Mouse (Mus musculus) ES-Bruce4 (cell line): ENCODE data around the gene RPS10-NUDT3. TPM values are rescaled to one million over a fixed set of nuclear protein-coding genes. Genes with fewer than 3 reads are reported as not detected.
A peak's percentile ranks its signal among the peaks of the same experiment; 100 is the strongest.

Experiments used
- H3K27ac ChIP-seq: 2 replicates; pipeline ENCODE4 v1.5.1; 2012; ENCODE audit warnings: low read length, inconsistent platforms; ENCODE audit not compliant: insufficient read depth
- H3K27me3 ChIP-seq: 2 replicates; pipeline ENCODE4 v1.6.1; 2012; ENCODE audit warnings: mild to moderate bottlenecking, low read length, inconsistent platforms; ENCODE audit not compliant: control insufficient read depth, poor library complexity, insufficient read depth, severe bottlenecking
- H3K36me3 ChIP-seq: 2 replicates; pipeline ENCODE4 v1.6.1; 2012; ENCODE audit warnings: inconsistent platforms, mild to moderate bottlenecking, low read length, moderate library complexity; ENCODE audit not compliant: control insufficient read depth, poor library complexity, insufficient read depth, severe bottlenecking
- H3K4me1 ChIP-seq: one replicate; pipeline ENCODE4 v1.8.1; 2011; ENCODE audit warnings: low read length; ENCODE audit not compliant: control insufficient read depth, insufficient read depth
- H3K4me3 ChIP-seq: 2 replicates; pipeline ENCODE4 v1.5.1; 2011; ENCODE audit warnings: low read depth, mild to moderate bottlenecking, low read length
- H3K9ac ChIP-seq: 2 replicates; pipeline ENCODE4 v1.6.1; 2012; ENCODE audit warnings: low read depth, mild to moderate bottlenecking, inconsistent platforms; ENCODE audit not compliant: poor library complexity, severe bottlenecking
- H3K9me3 ChIP-seq: replicated peaks from 2 replicates; pipeline ENCODE4 v1.6.1; 2012; ENCODE audit warnings: mild to moderate bottlenecking, low read length, inconsistent platforms; ENCODE audit not compliant: control insufficient read depth, poor library complexity, insufficient read depth, severe bottlenecking
- CTCF ChIP-seq: IDR thresholded peaks from one replicate; pipeline ENCODE4 v1.8.1; 2011; ENCODE audit warnings: low read depth, low read length
- EP300 ChIP-seq: IDR thresholded peaks from 2 replicates; pipeline ENCODE4 v1.6.1; 2011; ENCODE audit warnings: low read depth, low read length; ENCODE audit not compliant: insufficient read depth
- POLR2A ChIP-seq: IDR thresholded peaks from one replicate; pipeline ENCODE4 v1.8.1; 2011; ENCODE audit warnings: low read length; ENCODE audit not compliant: insufficient read depth
- polyA plus RNA-seq: library from polyadenylated mRNA; stranded (reverse); fragments of >200 nt; gene quantifications from 2 replicates; pipeline ENCODE4 v1.2.4, GENCODE M21; 2011; ENCODE audit warnings: low read depth; ENCODE audit not compliant: missing spikeins, insufficient read depth, insufficient read length

RPS10-NUDT3 gene
- polyA plus RNA-seq: not detected in 2 replicates

DNA sequence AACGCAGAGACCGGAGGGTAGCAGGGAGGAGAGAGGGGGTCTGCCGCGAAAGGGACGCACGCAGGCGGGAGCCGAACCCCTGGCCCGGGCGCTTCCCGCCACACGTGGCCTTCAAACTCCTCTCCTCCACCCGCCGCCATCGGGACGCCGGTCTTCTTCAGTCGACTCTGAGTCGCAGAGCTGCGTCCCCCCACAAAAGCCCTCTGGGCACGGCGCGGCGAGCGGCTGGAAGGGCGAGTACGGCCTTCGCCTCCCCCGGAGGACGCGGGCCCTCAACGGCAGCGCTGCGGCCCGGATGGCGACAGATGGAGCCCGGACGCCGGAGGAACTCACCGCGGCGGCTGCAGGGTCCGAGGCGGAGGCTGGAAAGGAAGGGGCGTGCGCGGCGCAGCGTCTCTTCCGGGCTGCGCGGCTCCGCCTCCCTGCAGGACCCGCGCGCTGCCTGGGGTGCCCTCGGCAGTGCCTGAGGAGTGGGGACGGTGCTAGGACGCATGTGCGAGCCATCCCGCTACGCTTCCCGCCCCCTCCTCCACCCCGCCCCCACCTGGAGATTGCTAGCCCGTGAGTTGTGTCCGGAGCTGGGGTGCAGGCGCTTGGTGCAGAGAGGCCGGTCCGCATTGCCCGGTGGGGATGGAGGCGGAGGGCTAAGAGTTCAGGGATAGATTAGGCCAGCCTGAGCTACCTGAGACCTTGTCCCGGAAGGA, at the start of gene RPS10-NUDT3:
RPS10-NUDT3 (minus strand) TSS at position 352 of the 704 bp plus-strand sequence.
- peak; percentile 5; the same call in 1 of the 2 replicates for TF ChIP-seq EP300
- no peak for TF ChIP-seq CTCF
- TF ChIP-seq POLR2A: peak; percentile 58
- Histone ChIP-seq H3K4me3 (peak within 1 kb of the TSS; percentile 93), H3K9ac (peak within 1 kb of the TSS; percentile 92), H3K36me3 (peaks cover 48% of the 10 kb centered on the region), H3K4me1 (peaks cover 5% of the 10 kb centered on the region), H3K27ac (peak within 1 kb of the TSS; percentile 20), H3K9me3 (no peaks in the 10 kb centered on the region), H3K27me3 (no peaks in the 10 kb centered on the region)

DNA sequence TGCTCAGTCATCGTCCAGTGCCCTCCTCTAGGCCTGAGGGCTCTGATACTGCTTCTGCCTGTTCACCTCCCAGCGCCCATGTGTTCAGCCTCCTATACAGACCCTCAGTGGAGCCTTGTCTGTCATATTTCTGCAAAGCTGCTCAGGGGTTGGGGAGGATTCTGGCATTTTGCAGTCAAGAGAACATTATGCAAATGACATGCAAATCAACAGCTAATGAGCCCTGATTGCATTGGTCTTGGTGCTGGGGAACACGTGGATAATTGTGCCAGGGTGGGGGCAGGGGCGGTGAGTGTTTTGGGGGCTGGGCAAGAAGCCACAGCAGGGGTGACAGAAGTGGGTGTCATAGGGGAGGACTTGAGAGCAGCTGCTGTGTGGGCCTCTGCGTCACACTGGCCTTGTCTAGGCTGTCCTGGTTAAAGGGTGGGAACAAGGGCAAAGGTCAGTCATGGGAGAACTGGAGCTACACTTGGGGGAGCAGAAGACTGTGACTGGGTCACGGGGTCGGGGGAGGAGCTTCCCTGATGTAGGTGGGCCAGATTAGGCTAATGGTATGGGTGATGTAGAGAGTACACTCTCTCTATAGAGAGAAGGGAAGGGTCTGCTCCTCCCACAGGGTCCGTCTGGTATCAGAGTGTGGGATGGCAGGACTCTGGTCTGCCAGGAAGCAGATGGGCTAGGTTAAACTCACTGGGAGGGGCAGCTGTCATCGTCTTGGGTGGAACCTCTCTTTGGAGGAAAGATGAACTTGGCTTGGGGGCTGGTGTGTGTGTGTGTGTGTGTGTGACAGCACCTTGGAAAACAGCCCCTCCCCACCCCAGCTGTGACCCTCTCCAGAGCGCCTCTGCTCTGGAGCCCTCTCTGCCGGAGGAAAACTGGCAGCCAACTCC, 44.1 kb upstream of the RPS10-NUDT3 start:
- H3K4me3 ChIP-seq: no peak overlapping the region
- H3K27ac ChIP-seq: no peak overlapping the region
- H3K9me3 ChIP-seq: no peaks in the 10 kb centered on the region
- H3K9ac ChIP-seq: no peak overlapping the region
- H3K27me3 ChIP-seq: no peaks in the 10 kb centered on the region
- TF ChIP-seq POLR2A: no peak
- no peak for TF ChIP-seq EP300
- TF ChIP-seq CTCF: no peak
- H3K4me1 ChIP-seq: peaks cover 3% of the 10 kb centered on the region
- no peaks in the 10 kb centered on the region for H3K36me3 ChIP-seq

DNA sequence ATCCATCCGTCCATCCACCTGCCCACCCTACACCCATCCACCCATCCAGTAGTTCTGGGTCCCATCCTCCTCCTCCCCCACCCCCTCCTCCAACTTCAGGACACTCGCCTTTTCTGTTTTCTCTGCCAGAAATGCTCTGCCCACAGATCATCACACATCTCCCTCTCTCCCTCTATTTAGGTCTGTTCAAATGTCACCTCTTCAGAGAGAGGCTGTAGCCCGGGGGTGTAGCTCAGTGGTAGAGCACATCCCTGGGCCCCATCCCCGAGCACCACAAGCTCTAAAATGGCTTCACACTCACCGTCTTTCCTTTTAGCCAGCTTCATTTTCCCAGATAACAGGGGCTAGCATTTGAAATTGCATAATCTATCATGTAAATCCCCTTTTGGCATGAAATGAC, 42.7 kb upstream of the RPS10-NUDT3 start:
- Histone ChIP-seq H3K27me3 (no peaks in the 10 kb centered on the region), H3K4me3 (no peak overlapping the region), H3K9me3 (no peaks in the 10 kb centered on the region), H3K36me3 (no peaks in the 10 kb centered on the region), H3K27ac (no peak overlapping the region), H3K9ac (no peak overlapping the region), H3K4me1 (peaks cover 3% of the 10 kb centered on the region)
- no peak for TF ChIP-seq EP300
- no peak for TF ChIP-seq POLR2A
- TF ChIP-seq CTCF: no peak

DNA sequence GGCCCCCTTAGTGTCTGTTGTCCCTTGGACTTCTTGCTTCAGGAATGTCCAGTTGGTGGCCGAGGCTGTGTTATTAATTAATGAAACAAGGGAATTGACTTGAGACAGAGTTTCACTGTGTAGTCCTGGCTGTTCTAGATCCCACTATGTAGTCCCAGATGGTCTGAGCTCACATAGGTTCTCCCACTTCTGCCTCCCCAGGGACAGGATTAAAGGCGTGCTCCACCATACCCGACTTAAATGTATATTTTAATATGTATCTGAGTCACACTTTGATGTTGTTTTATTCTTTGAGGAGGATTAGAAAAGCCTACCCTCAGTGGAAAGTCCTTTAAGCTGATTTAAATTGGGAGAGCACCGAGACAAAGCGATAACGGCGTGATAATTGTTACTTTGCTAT, 41.2 kb upstream of the RPS10-NUDT3 start:
- no peak for TF ChIP-seq CTCF
- TF ChIP-seq POLR2A: no peak
- no peak for TF ChIP-seq EP300
- Histone ChIP-seq H3K9ac (no peak overlapping the region), H3K36me3 (no peaks in the 10 kb centered on the region), H3K27ac (no peak overlapping the region), H3K27me3 (no peaks in the 10 kb centered on the region), H3K9me3 (no peaks in the 10 kb centered on the region), H3K4me3 (no peak overlapping the region), H3K4me1 (peaks cover 3% of the 10 kb centered on the region)

DNA sequence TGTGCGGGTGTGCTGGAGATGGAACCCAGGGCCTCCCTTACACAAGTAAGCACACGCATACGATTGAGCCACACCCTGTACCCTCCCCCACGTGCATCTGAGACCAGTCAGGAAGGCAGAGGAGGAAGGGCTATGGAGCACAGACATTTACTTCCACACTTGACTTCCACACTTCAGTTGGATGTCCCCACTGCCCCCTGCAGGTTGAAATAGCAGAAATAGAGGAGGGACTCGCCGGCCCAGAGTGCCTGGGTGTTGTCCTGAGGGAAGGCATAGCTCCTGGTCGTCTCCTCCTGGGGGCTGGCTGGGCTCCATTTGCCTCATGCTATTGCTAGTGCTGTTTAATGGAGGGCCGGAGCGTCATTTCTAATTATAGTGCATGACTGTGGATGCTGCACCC, 40.4 kb upstream of the RPS10-NUDT3 start:
- Histone ChIP-seq H3K4me3 (no peak overlapping the region), H3K9ac (no peak overlapping the region), H3K9me3 (no peaks in the 10 kb centered on the region), H3K4me1 (peaks cover 3% of the 10 kb centered on the region), H3K27me3 (no peaks in the 10 kb centered on the region), H3K27ac (no peak overlapping the region), H3K36me3 (no peaks in the 10 kb centered on the region)
- TF ChIP-seq CTCF: peak; percentile 47
- TF ChIP-seq POLR2A: no peak
- TF ChIP-seq EP300: no peak

DNA sequence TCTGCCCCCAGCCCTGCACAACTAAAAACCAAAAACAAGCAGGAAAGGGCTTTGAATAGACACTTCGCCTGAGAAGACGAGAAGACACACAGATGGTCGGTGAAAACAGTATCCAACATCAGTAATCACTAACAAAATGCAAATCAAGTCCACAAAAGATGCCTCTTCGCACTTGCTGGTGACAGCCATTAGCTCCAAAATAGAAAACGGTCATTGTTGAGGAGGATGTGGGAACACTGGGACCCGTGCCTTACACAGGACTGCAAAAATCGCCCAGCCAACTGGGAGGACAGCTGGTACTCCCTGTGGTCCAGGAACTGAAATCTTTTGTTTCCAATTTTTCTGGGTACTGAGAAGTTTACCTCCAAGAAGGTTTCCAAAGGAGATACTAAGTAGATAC, 38.9 kb upstream of the RPS10-NUDT3 start:
- no peaks in the 10 kb centered on the region for H3K27me3 ChIP-seq
- H3K4me1 ChIP-seq: peaks cover 3% of the 10 kb centered on the region
- no peak overlapping the region for H3K4me3 ChIP-seq
- H3K9me3 ChIP-seq: no peaks in the 10 kb centered on the region
- no peak for TF ChIP-seq EP300
- no peak for TF ChIP-seq CTCF
- no peak for TF ChIP-seq POLR2A
- no peak overlapping the region for H3K9ac ChIP-seq
- no peaks in the 10 kb centered on the region for H3K36me3 ChIP-seq
- no peak overlapping the region for H3K27ac ChIP-seq
